Mouse (Mus musculus) urinary bladder, postnatal 14 days (tissue): Measurements from ENCODE around the gene Sept9.

Experiments used
- DNase-seq: peaks from one replicate; pipeline ENCODE4 v3.0.0; 2021; ENCODE audit warnings: low spot score

Sept9 gene

GRCm38 (mm10) chr11:117222899-117223298 lies 23.4 kb downstream of the Sept9 start:
- no peak for DNase-seq

GRCm38 (mm10) chr11:117224804-117225203 lies 25.3 kb downstream of the Sept9 start:
- no peak for DNase-seq

GRCm38 (mm10) chr11:117225531-117226213 lies 26.2 kb downstream of the Sept9 start:
- no peak for DNase-seq

GRCm38 (mm10) chr11:117226214-117226535 lies 26.7 kb downstream of the Sept9 start:
- DNase-seq = no peak

- no peak for DNase-seq
These were observed 28.7 kb downstream of the Sept9 start for GRCm38 (mm10) chr11:117228139-117228538.

GRCm38 (mm10) chr11:117231551-117231950 lies 32.1 kb downstream of the Sept9 start:
- DNase-seq = peak; percentile 65

GRCm38 (mm10) chr11:117232032-117232431 lies 32.6 kb downstream of the Sept9 start:
- DNase-seq = peak; percentile 77

GRCm38 (mm10) chr11:117232886-117233458 lies 33.5 kb downstream of the Sept9 start:
- DNase-seq = no peak

- no peak for DNase-seq
These were observed 34.4 kb downstream of the Sept9 start for GRCm38 (mm10) chr11:117233818-117234217.

GRCm38 (mm10) chr11:117235086-117235897 lies 35.8 kb downstream of the Sept9 start:
- DNase-seq = peak; percentile 59

GRCm38 (mm10) chr11:117235898-117236459 lies 36.5 kb downstream of the Sept9 start:
- no peak for DNase-seq

- DNase-seq = peak; percentile 92
These were observed 38.7 kb downstream of the Sept9 start for GRCm38 (mm10) chr11:117238169-117238568.

GRCm38 (mm10) chr11:117239617-117240016 lies 40.2 kb downstream of the Sept9 start:
- DNase-seq = no peak

- DNase-seq = no peak
These were observed 40.9 kb downstream of the Sept9 start for GRCm38 (mm10) chr11:117240322-117240721.

- DNase-seq = no peak
These were observed 41.6 kb downstream of the Sept9 start for GRCm38 (mm10) chr11:117240861-117241738.

- no peak for DNase-seq
These were observed 43.1 kb downstream of the Sept9 start for GRCm38 (mm10) chr11:117242339-117243084.

GRCm38 (mm10) chr11:117243536-117244290 lies 44.3 kb downstream of the Sept9 start:
- DNase-seq = no peak

- DNase-seq = no peak
These were observed 45.7 kb downstream of the Sept9 start for GRCm38 (mm10) chr11:117245041-117245725.

GRCm38 (mm10) chr11:117245846-117246245 lies 46.4 kb downstream of the Sept9 start:
- no peak for DNase-seq

- no peak for DNase-seq
These were observed 46.8 kb downstream of the Sept9 start for GRCm38 (mm10) chr11:117246286-117246685.
